Mouse (Mus musculus) large intestine, adult 2 months (tissue): ENCODE measurements around the gene Fbxo27. TPM values are rescaled to one million over a fixed set of nuclear protein-coding genes. Genes with fewer than 3 reads are reported as not detected.
"Not testable (repeated sequence)": the region's sequence is repeated elsewhere in the genome, so short reads cannot be mapped to it uniquely, and the experiment has no call there.

Source experiments
- DNase-seq: peaks from one replicate; pipeline ENCODE4 v3.0.0-alpha.2; 2012; ENCODE audit warnings: low read depth, low spot score
- WGBS: fragments of 180-500 bp; shearing (Covaris S2); methylation state at CpG from one replicate; pipeline ENCODE4 v1.1.7; 2018; 5-methylcytosine and 5-hydroxymethylcytosine counted together
- polyA plus RNA-seq: library from polyadenylated mRNA; depleted of rRNA; stranded (reverse); fragments of >200 nt; gene quantifications from 2 replicates; pipeline ENCODE4 v1.2.3, GENCODE M21; 2012

The Fbxo27 gene
- polyA plus RNA-seq, 1 experiment = 1.6 TPM

DNA sequence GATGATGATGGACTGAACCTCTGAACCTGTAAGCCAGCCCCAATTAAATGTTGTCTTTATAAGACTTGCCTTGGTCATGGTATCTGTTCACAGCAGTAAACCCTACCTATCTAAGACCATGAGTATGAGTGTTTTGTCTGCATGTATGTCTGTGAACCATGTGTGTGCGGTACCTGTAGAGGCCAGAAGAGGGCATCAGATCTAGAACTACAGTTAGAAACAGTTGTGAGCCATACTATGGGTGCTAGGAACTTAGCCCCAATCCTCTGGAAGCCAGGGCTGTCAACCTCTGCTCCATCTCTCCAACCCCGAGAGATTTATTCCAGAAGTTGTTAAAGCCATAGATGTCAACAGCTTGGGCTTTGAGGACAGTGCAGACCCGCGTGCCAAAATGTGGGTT, 7.6 kb downstream of the Fbxo27 start:
- no peak for DNase-seq
- WGBS = 96% methylated on average over 4 of the region's 4 CpGs

DNA sequence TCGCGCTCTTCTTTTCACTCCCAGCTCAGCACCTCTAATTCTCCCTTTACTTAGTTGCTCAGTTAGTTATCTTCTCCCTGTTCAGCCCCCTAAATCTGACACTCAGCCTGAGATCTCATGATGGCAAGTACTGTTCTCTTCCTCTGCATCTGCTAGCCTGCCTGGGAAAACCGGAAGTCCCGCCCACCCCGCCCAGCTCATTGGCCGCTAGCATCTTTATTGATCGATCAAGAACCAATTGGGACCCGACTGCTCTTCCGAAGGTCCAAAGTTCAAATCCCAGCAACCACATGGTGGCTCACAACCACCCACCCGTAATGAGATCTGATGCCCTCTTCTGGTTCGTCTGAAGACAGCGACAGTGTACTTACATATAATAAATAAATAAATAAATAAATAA, 8.7 kb downstream of the Fbxo27 start:
- DNase-seq = not testable (repeated sequence)
- 97% methylated on average over 12 of the region's 12 CpGs for WGBS

- WGBS = 63% methylated on average over 9 of the region's 9 CpGs
Observed at GRCm38 (mm10) chr7:28702601-28703143, 10.0 kb downstream of the Fbxo27 start.

DNA sequence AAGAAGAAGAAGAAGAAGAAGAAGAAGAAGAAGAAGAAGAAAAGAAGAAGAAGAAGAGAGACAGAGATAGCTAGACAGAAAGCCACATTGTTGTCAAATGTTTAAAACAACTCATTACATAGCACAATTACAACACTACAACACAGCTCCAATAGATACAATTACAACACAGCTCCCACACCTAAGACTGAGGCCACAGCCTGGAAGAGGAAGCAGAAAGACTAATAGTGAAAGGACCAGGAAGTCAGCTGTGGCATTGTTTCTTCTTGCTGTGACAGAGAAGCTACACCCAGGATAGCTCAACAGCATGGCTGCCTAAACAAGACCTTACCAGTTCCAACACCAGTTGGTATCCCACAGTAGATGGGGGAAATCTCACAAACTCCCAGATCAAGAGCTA, 16.8 kb downstream of the Fbxo27 start:
- no peak for DNase-seq

More at GRCm38 (mm10) chr7:28702601-28703143, 10.0 kb downstream of the Fbxo27 start:
- no peak for DNase-seq

- DNase-seq = no peak
- WGBS = 66% methylated on average over 3 of the region's 3 CpGs
Observed at GRCm38 (mm10) chr7:28710962-28711361, 18.3 kb downstream of the Fbxo27 start.

- WGBS = 77% methylated on average over 5 of the region's 5 CpGs
- DNase-seq = no peak
Observed at GRCm38 (mm10) chr7:28714667-28715066, 22.0 kb downstream of the Fbxo27 start.

DNA sequence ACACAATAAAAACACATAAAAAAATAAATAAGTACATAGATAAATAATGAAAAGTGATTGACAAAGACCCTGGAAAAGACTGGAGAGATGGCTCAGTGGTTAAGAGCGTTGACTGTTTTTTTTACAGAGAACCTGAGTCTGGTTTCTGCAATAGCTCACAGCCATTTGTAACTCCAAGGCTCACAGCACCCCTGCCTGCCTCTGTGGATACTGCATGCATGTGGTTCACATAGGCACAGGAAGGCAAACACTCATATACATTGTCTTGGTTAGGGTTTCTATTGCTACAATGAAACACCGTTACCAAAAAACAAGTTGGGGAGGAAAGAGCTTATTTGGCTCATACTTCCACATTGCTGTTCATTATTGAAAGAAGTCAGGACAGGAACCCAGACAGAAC, 22.9 kb downstream of the Fbxo27 start:
- DNase-seq = no peak
- 94% methylated on average over 2 of the region's 2 CpGs for WGBS

- 2% methylated on average over 36 of the region's 36 CpGs for WGBS
Observed at GRCm38 (mm10) chr7:28716590-28717281, 24.1 kb downstream of the Fbxo27 start, which contains the start of gene Fbxo17. Fbxo17 (plus strand) TSS chr7:28716804.

DNA sequence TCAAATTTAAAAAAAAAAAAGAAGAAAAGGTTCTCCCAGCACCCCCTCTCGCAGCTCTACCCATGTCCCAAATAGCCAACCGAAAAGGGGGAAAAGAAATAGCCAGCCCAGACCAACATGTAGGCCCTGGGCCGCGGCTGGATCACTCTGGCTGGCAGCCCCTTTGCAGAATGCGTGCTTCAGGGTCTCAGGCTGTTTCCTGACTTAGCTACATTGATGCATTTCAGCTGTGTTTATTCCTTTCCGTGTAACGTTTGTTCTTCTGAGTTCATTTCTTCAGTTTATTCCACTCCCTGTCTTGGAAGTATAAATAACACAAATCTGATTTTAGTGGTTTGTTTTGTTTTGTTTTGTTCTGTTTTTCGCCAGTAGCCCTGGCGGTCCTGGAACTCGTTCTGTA, 25.1 kb downstream of the Fbxo27 start:
- WGBS = 76% methylated on average over 10 of the region's 10 CpGs
- DNase-seq = no peak

More at GRCm38 (mm10) chr7:28716590-28717281, 24.1 kb downstream of the Fbxo27 start, which contains the start of gene Fbxo17:
- no peak for DNase-seq

DNA sequence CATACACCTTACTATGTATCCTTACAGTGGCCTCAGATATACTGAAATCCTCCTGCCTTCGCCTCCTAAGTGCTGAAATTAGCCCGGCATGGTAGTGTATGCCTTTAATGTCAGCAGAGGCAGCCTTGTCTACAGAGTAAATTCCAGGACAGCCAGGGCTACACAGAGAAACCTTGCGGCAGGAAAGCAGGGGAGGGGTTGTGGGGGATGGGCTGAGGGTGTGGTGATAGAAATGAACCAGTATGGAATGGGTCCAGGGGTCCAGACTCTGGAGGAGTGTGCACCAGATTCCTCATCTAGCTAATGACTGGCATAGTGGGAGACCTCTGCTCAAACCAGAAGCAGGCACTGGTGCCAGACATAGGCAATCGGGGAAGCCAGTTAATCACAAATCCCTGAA, 26.5 kb downstream of the Fbxo27 start:
- 56% methylated on average over 4 of the region's 4 CpGs for WGBS

GRCm38 (mm10) chr7:28719650-28720049, 27.0 kb downstream of the Fbxo27 start:
- no peak for DNase-seq
- WGBS = 75% methylated on average over 2 of the region's 2 CpGs

More for the DNA sequence above, 26.5 kb downstream of the Fbxo27 start:
- DNase-seq = no peak

GRCm38 (mm10) chr7:28720753-28721537, 28.3 kb downstream of the Fbxo27 start:
- WGBS = 81% methylated on average over 3 of the region's 3 CpGs
- no peak for DNase-seq

DNA sequence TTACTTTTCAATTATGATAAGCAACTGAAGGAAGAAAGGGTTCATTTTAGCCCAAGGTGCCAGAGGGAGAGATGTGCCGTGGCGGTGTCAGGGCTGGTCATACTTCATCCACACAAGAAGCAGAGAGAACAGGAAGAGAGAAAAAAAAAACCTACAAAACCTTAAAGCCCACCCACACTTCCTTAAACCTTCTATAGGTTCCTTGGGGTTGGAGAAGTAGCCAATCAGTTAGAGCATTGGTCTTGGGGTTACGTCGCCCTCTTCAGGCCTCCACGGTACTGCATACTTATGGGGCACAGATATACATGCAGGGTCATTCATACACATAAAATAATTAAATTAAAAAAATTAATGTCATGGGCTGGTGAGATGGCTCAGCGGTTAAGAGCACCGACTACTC, 29.4 kb downstream of the Fbxo27 start:
- 96% methylated on average over 7 of the region's 7 CpGs for WGBS
- no peak for DNase-seq

DNA sequence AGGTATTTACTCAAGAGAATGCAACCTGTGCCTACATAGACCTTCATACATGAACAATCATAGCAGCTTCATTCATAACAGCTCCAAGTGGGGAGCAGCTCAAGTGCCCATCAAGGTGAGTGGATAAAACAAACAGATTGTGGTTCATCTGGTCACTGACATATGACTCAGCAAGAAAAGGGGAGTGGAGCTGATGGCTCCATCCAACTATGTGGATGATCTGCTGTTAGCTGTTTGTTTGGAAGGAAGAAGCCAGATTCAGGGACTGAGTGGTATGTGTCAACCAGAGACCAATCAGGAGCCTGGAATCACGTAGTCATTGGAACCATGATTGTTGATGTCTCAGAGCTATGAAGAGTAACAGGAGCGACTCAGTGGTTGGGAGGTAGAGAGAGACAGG, 32.0 kb downstream of the Fbxo27 start:
- WGBS = 85% methylated on average over 2 of the region's 2 CpGs
- DNase-seq = no peak

DNA sequence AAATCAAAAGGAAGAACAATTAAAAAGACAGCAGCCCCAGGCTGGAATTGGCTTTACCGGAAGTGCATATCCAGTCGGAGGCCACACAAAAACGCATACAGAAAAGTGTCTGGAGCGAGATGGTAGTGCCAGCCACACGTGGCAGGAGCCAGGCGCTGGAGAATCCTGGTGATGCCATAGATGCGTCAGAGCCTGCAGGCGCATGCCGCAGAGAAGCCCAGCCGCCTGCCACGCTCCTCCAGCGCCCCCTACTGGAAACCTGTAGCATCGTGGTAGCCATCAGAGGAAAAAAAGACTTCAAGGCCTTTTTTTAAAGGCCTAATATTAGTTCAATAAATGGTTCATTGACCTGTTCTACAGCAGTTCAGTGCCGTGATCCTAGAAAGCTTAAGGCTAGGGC, 34.0 kb downstream of the Fbxo27 start:
- peak; percentile 18 for DNase-seq

GRCm38 (mm10) chr7:28727649-28728340, 35.1 kb downstream of the Fbxo27 start:
- no peak for DNase-seq
- WGBS = 55% methylated on average over 10 of the region's 10 CpGs

More for the DNA sequence above, 34.0 kb downstream of the Fbxo27 start:
- WGBS = 11% methylated on average over 14 of the region's 14 CpGs

DNA sequence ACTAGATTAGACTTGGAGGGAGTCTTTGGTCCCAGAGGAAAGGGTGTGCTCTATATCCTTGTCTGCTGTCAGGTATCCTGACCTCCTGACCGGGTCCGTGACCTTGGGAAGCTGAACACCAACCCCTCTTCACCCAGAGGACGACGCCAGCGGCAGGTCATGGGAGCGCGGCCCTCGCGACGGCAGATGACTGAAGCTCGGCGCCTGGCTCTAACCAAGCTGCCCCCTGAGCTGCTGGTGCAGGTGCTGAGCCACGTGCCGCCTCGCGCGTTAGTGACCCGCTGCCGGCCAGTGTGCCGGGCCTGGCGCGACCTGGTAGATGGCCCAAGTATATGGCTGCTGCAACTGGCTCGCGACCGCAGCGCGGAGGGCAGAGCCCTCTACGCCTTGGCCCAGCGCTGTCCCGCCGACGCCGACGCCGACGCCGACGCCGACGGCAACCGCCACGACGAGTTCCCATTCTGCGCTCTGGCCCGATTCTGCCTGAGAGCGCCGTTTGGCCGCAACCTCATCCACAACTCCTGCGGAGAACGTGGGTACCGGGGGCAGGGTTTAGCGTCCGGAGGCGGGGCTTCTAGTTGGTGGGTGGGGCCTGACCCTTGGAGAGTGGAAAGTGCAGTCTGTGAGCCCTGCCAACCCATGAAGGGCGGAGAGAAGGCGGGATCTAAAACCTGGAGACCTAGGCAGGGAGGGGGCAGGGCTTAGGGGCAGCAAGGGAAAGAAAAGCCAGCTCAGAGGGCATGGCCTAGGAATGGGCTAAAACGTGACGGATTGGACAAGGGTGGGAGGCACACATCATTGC, 39.9 kb downstream of the Fbxo27 start:
- 9% methylated on average over 58 of the region's 58 CpGs for WGBS
- peak; percentile 78 for DNase-seq

- DNase-seq = no peak
- WGBS = 24% methylated on average over 11 of the region's 11 CpGs
Observed at GRCm38 (mm10) chr7:28733211-28733610, 40.6 kb downstream of the Fbxo27 start.

- WGBS = 75% methylated on average over 6 of the region's 6 CpGs
- DNase-seq = no peak
Observed at GRCm38 (mm10) chr7:28735701-28736100, 43.1 kb downstream of the Fbxo27 start.
